Mouse (Mus musculus) forebrain, embryonic 11.5 days (tissue): ENCODE data around the gene Gm45799. TPM values are rescaled to one million over a fixed set of nuclear protein-coding genes. Genes with fewer than 3 reads are reported as not detected.

ENCODE experiments used
- ATAC-seq: fragments of 200-750 bp; cut with Nextera tagmentation; replicated peaks from 2 replicates; pipeline ENCODE4 v1.8.0; 2017; ENCODE audit warnings: moderate TSS enrichment; ENCODE audit not compliant: low FRiP score
- DNase-seq: peaks from one replicate; pipeline ENCODE4 v3.0.0-alpha.2; 2017; ENCODE audit warnings: low spot score
- H3K27ac ChIP-seq: fragments of 300-500 bp; sonication (generic); 2 replicates; pipeline ENCODE4 v1.5.1; 2014; ENCODE audit warnings: low read depth, low read length
- H3K27me3 ChIP-seq: fragments of 300-500 bp; sonication (generic); 2 replicates; pipeline ENCODE4 v1.6.1; 2014; ENCODE audit warnings: mild to moderate bottlenecking, low read length, mixed read lengths; ENCODE audit not compliant: control insufficient read depth, insufficient read depth
- H3K36me3 ChIP-seq: fragments of 300-500 bp; sonication (generic); 2 replicates; pipeline ENCODE4 v1.6.1; 2014; ENCODE audit warnings: mild to moderate bottlenecking, low read length, moderate library complexity, mixed read lengths; ENCODE audit not compliant: control insufficient read depth, insufficient read depth
- H3K4me1 ChIP-seq: fragments of 300-500 bp; sonication (generic); replicated peaks from 2 replicates; pipeline ENCODE4 v1.6.1; 2014; ENCODE audit warnings: low read length, mixed read lengths; ENCODE audit not compliant: control insufficient read depth, insufficient read depth
- H3K4me2 ChIP-seq: fragments of 300-500 bp; sonication (generic); 2 replicates; pipeline ENCODE4 v1.6.1; 2014; ENCODE audit warnings: low read depth, mild to moderate bottlenecking, low read length, moderate library complexity, mixed read lengths; ENCODE audit not compliant: severe bottlenecking
- H3K4me3 ChIP-seq: fragments of 300-500 bp; sonication (generic); 2 replicates; pipeline ENCODE4 v1.5.1; 2014; ENCODE audit warnings: low read depth, low read length
- H3K9ac ChIP-seq: fragments of 300-500 bp; sonication (generic); 2 replicates; pipeline ENCODE4 v1.6.1; 2014; ENCODE audit warnings: low read length
- H3K9me3 ChIP-seq: fragments of 300-500 bp; sonication (generic); 2 replicates; pipeline ENCODE4 v1.6.1; 2016; ENCODE audit warnings: low read length, mixed read lengths; ENCODE audit not compliant: control insufficient read depth
- WGBS: fragments of 180-500 bp; shearing (Covaris S2); extraction: QIAGEN DNeasy Blood & Tissue Kit; methylation state at CpG from one replicate; pipeline ENCODE4 v1.1.7; 2014; 5-methylcytosine and 5-hydroxymethylcytosine counted together
- polyA plus RNA-seq: library from polyadenylated mRNA; unstranded; fragments of >200 nt; fragmentation: Nextera tagmentation; extraction: Ambion mirVana; gene quantifications from 2 replicates; pipeline ENCODE4 v1.2.1, GENCODE M21; 2014

Gene Gm45799
- polyA plus RNA-seq, 1 experiment from 2014 or later, result 14.2 TPM

DNA sequence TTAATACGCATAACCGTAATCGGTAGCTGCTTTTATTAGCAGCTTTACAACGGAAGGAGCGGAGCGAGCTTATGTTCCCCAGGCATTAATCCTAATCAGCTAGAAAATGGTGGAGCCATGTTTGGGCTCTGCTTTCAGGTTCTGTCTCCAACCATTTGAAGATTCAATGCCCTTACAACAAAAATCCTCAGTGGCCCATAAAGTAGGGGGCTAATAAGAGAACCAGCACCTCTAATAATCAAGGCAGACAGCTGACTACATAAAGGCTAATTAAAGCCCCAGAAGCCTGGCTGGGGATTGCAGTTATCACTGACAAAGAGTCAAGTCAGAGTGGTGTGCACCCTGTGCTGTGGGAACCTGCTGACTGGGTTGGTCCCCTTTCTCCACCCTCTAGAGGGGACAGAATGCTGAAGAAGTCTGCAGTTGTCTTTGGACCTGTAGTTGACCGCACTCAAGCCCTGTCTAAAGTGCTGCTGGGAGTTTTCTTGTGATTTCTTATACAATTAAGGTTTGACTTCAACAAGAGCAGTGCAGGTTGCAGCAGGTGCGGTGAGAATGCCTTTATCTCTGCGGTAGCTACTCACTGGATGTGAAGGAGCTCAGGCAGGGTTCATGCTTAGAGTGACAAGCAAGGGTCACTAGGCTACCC, 6.0 kb upstream of the Gm45799 start:
- 50% methylated on average over 9 of the region's 9 CpGs for WGBS

DNA sequence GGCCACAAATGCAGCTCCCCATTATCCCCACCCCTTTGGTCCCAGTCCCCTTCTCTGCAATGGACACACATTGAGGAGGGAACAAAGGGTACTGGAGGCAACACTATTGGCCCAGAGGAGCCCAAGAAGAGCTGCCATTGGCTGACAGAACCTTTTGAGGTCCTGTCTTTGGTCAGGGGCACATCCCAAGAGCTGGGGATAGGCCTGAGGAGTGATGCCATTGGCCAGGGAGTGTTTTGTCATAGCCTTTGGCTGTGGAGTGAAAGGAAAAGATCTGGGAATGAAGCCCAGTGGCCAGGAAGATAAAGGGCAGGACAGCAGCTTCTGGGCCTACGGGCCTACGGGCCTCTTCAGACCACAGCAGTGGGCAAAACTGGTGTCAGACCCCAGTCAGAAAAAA, 4.6 kb upstream of the Gm45799 start:
- peaks cover 12% of the 10 kb centered on the region for H3K4me1 ChIP-seq
- whole genome bisulfite sequencing, result 82% methylated on average over 2 of the region's 2 CpGs
- no peak for DNase-seq
- H3K4me3 ChIP-seq, result no peak overlapping the region
- no peak for ATAC-seq
- H3K9me3 ChIP-seq, result no peaks in the 10 kb centered on the region
- H3K9ac ChIP-seq, result no peak overlapping the region
- no peak overlapping the region for H3K4me2 ChIP-seq
- no peak overlapping the region for H3K27ac ChIP-seq
- no peaks in the 10 kb centered on the region; the same call in 1 of the 2 replicates for H3K36me3 ChIP-seq
- no peaks in the 10 kb centered on the region for H3K27me3 ChIP-seq

More for the DNA sequence above, 6.0 kb upstream of the Gm45799 start:
- no peak for DNase-seq
- Histone ChIP-seq H3K36me3 (no peaks in the 10 kb centered on the region; the same call in 1 of the 2 replicates), H3K9ac (no peak overlapping the region; the same call in 1 of the 2 replicates), H3K9me3 (no peaks in the 10 kb centered on the region), H3K4me2 (peak overlapping the region; percentile 81; the same call in 1 of the 2 replicates), H3K27me3 (no peaks in the 10 kb centered on the region), H3K4me3 (peak overlapping the region; percentile 66; the same call in 1 of the 2 replicates), H3K4me1 (peaks cover 10% of the 10 kb centered on the region), H3K27ac (no peak overlapping the region)
- ATAC-seq, result no peak

DNA sequence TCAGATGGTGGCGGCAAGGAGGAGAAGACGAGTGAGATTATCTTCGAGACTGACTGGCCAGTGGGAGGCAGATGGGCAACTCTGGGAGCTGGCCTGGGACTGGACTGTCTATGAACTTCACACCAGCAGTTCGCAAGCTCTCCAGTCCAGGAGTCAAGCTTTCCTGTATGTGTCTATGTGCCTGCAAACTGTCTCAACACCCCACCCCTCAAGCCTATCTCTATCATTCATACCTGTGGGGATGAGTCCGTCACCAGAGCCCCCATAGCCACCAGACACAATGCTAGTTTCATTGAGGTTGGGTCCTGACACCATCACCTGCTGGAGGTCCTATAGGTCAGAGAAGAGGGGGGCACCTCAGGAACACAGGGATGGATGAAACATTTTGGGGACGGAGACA, 1.6 kb upstream of the Gm45799 start:
- Histone ChIP-seq H3K27ac (no peak overlapping the region), H3K9me3 (no peaks in the 10 kb centered on the region), H3K27me3 (no peaks in the 10 kb centered on the region), H3K4me2 (no peak overlapping the region), H3K36me3 (no peaks in the 10 kb centered on the region; the same call in 1 of the 2 replicates), H3K4me1 (peaks cover 15% of the 10 kb centered on the region), H3K4me3 (no peak overlapping the region), H3K9ac (no peak overlapping the region)
- DNase-seq (no peak), ATAC-seq (no peak)
- 89% methylated on average over 6 of the region's 6 CpGs for WGBS

DNA sequence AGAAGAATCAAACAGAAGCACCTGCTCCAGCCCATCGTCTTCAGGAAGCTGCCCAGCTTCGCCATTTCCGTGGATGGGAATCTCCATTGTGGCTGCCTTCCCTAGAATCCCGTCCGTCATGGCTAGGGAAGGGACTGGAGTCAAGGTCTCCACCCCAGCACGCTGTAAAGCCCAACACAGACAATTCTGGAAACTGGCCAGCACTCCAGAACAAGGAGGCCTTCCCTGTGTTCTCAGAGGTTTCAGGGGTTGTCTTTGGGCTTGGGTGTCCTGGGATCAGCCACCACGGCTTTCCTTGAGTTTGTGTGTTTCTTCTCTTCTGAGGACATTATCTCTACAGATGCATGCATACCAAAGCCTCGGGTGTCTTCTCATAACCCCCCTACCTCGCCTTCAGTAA, 1.0 kb upstream of the Gm45799 start:
- Histone ChIP-seq H3K27me3 (no peaks in the 10 kb centered on the region), H3K4me3 (peak overlapping the region; percentile 69), H3K27ac (no peak overlapping the region), H3K9me3 (no peaks in the 10 kb centered on the region), H3K36me3 (no peaks in the 10 kb centered on the region; the same call in 1 of the 2 replicates), H3K4me2 (peak overlapping the region; percentile 96), H3K9ac (peak overlapping the region; percentile 80; the same call in 1 of the 2 replicates), H3K4me1 (peaks cover 13% of the 10 kb centered on the region)
- ATAC-seq (no peak), DNase-seq (no peak)
- WGBS, result 81% methylated on average over 9 of the region's 9 CpGs

DNA sequence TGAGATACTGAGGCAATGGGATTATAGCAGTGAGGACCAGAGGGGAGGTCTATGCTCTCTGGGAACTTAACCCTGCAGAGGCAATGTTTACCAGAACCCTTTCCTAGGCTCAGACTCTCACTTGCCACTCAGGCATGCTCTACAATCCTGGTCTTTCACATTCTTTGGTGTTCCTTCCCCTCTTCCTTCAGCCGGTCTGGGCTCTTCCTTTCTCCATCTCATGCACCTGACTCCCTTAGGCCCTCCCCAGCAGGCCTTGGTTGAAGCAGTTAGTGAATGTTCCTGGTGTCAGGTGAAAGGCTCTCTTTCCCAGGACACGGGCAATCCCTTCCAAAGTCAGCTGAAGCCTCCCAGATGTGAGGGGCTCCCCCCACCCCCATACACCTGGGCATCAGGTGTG, 596 bp upstream of the Gm45799 start, which contains the start of gene Timm10b:
TSS of gene Timm10b (plus strand) at position 301 of the 400 bp plus-strand sequence.
- peak within 1 kb of the TSS; percentile 80 for H3K9ac ChIP-seq
- H3K4me1 ChIP-seq, result peaks cover 10% of the 10 kb centered on the region
- no peaks in the 10 kb centered on the region for H3K9me3 ChIP-seq
- no peaks in the 10 kb centered on the region for H3K27me3 ChIP-seq
- DNase-seq, result no peak
- no peak for ATAC-seq
- H3K4me2 ChIP-seq, result peak within 1 kb of the TSS; percentile 96
- H3K4me3 ChIP-seq, result peak within 1 kb of the TSS; percentile 69
- no peaks in the 10 kb centered on the region; the same call in 1 of the 2 replicates for H3K36me3 ChIP-seq
- H3K27ac ChIP-seq, result no peak within 1 kb of the TSS
- WGBS, result 8% methylated on average over 2 of the region's 2 CpGs

- H3K4me1 ChIP-seq, result peaks cover 10% of the 10 kb centered on the region
- H3K27me3 ChIP-seq, result no peaks in the 10 kb centered on the region
- peak overlapping the region; percentile 96 for H3K4me2 ChIP-seq
- H3K9ac ChIP-seq, result peak overlapping the region; percentile 73
- no peaks in the 10 kb centered on the region for H3K9me3 ChIP-seq
- H3K27ac ChIP-seq, result no peak overlapping the region
- no peaks in the 10 kb centered on the region; the same call in 1 of the 2 replicates for H3K36me3 ChIP-seq
- ATAC-seq (no peak; the same call in 1 of the 2 replicates), DNase-seq (no peak)
- under 1% methylated on average over 17 of the region's 18 CpGs for WGBS
- H3K4me3 ChIP-seq, result peak overlapping the region; percentile 69
Observed at GRCm38 (mm10) chr7:105640894-105641255, 523 bp downstream of the Gm45799 start.

DNA sequence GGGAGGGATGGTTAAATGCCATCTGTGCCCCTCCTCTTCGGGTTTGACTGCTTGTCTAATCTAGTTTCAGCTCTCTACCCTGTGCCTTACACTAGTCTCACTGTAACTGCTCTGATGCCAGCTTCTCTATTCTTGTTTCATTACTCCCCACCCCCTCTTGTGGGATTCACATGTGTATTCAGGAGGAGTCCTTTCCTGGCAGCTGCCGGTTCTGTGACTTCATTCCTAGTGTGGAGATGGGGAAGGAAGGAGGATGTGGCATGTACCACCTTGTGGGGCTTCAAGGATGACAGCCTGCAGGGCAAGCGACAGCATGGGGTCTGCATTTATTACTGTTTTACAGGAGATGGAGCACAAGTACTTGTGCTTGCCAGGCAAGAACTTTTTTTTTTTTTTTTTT, 1.6 kb downstream of the Gm45799 start:
- no peak overlapping the region for H3K9ac ChIP-seq
- 83% methylated on average over 3 of the region's 3 CpGs for WGBS
- H3K27ac ChIP-seq, result no peak overlapping the region
- H3K36me3 ChIP-seq, result no peaks in the 10 kb centered on the region; the same call in 1 of the 2 replicates
- H3K27me3 ChIP-seq, result no peaks in the 10 kb centered on the region
- ATAC-seq, result no peak
- H3K4me2 ChIP-seq, result no peak overlapping the region
- peaks cover 10% of the 10 kb centered on the region for H3K4me1 ChIP-seq
- no peak overlapping the region for H3K4me3 ChIP-seq
- no peak for DNase-seq
- no peaks in the 10 kb centered on the region for H3K9me3 ChIP-seq

DNA sequence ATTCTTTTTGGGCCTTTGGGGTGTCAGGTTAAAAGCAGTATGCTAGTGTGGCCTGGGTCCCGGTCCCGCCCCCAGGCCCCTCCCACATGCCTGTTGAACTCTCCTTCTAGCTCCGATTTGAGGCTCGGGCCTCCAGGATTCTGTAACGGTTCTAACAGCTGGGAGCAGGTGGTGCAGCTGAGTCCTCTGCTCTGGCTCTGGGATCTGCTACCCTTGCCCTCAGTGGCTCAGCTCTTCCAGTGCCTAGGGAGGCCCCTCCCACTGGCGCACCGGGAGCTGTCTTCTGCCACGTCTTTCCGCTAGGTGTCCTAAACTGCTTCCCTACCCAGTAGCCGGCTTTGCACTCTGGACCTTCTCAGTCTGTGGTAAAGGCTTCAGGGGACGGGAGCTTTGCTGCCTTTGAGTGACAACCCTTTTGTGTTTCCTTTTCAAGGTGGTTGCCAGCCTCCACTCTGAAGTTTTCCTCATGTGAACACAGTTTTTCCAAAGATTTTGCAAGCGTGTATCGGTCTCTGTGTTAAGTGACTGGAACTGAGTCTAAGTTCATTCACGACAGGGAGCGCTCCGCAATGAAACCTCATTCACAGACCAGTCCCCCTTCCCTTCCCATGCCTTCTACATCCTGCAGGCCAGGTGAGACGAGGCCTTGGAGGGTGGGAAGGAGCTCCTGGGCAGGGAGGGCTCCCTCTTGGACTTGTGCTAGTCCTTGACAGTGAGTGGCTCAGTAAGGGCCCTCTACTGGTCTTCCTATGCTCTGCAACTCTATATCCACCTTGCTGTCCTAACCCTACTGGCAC, 10.5 kb downstream of the Gm45799 start, which contains the start of gene Dnhd1:
TSS of gene Dnhd1 (plus strand) at position 189 of the 797 bp plus-strand sequence.
- no peaks in the 10 kb centered on the region for H3K36me3 ChIP-seq
- no peaks in the 10 kb centered on the region for H3K27me3 ChIP-seq
- H3K9me3 ChIP-seq, result no peaks in the 10 kb centered on the region
- peak within 1 kb of the TSS; percentile 27 for H3K4me3 ChIP-seq
- ATAC-seq (peak; percentile 95), DNase-seq (peak; percentile 85)
- H3K4me1 ChIP-seq, result 0 out of 2 replicates have a peak, but pooled peaks cover 2% of the 10 kb centered on the region
- peak within 1 kb of the TSS; percentile 58 for H3K4me2 ChIP-seq
- H3K9ac ChIP-seq, result peak within 1 kb of the TSS; percentile 9; the same call in 1 of the 2 replicates
- WGBS, result 2% methylated on average over 17 of the region's 17 CpGs
- H3K27ac ChIP-seq, result no peak within 1 kb of the TSS
